Mouse (Mus musculus): ENCODE measurements around the gene Dop1b. TPM values are rescaled to one million over a fixed set of nuclear protein-coding genes. Genes with fewer than 3 reads are reported as not detected.

Dop1b gene
- total and polyA plus RNA-seq, 2 experiments from 2014 or later = 26.8 to 74.8 TPM

DNA sequence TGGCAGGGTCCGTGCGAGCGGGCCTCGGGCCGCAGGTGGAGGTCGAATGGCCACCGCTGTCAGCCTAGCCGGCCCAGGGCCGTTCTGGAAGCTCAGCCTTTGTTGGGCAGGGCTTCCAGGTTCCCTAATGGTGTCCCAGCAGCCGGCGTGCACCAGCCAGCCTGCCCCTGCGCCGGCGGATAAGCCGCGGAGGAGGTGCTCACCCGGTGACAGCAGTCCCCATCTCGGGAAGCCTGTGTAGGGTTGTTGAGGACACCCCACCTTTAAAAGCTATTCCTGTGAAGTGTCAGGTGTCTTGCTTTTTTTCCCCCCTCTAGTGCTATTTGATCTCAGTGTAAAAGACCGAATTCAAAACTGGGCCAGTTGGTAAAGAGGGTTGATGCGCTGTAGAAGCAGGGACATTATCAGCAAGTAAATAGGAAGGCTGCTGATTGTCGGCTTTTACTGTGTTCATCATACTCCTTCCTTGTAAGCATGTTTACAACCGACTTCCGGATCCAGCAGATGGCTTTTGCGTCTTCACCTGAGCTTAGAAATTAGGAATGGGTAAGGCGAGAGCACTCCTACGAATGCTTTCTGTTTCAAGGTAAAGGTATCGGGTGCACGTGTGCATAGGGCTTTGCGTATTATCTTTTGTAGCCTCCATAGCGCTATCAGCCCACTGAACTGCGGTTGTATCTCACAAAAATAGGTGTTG is 633 bp downstream of the Dop1b start:
- Histone ChIP-seq H3K27me3 (ENCODE audit: insufficient read depth, low read length) (no peaks in the 10 kb centered on the region), H3K4me3 (ENCODE audit: low read length) (peak overlapping the region; percentile 59), H3K4me2 (ENCODE audit: low read depth, low read length) (peak overlapping the region; percentile 91), H3K36me3 (ENCODE audit: insufficient read depth, low read length) (peaks cover 10% of the 10 kb centered on the region; the same call in 1 of the 2 replicates), H3K27ac (peak overlapping the region; percentile 82), H3K4me1 (ENCODE audit: insufficient read depth, low read length) (peaks cover 11% of the 10 kb centered on the region; the same call in 1 of the 2 replicates), H3K9ac (replicated peaks; ENCODE audit: low read length) (peak overlapping the region; percentile 73), H3K9me3 (ENCODE audit: low read length) (no peaks in the 10 kb centered on the region)
- DNase-seq (ENCODE audit: low spot score) (peak; percentile 27), ATAC-seq (peak; percentile 19)
- TF ChIP-seq CTCF (IDR thresholded peaks at IDR 0.05; ENCODE audit: low read depth) = no peak
- 8% methylated on average over 31 of the region's 31 CpGs for WGBS

DNA sequence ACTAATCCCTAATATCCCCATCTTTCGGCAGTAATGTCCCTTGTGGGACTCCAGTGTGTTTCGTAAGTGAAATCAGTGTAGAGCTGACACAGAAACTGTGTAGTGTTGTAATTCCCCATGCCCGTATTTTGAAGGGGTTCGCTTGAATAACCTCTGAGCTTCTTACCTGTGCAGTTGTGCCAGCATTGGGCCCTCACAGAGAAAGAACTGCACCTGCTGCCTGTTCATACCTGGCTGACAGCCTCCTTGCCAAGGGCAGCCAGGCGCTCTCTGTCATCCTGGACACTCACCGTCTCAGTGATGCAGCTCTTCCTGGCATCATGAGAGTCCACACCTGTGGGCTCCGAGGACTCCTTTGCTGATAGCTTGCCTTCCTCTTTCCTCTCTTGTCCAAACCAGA is 1.3 kb downstream of the Dop1b start:
- DNase-seq (ENCODE audit: low spot score) = no peak
- H3K4me2 ChIP-seq (ENCODE audit: low read depth, low read length) = peak overlapping the region; percentile 91
- H3K4me1 ChIP-seq (ENCODE audit: insufficient read depth, low read length) = peaks cover 11% of the 10 kb centered on the region; the same call in 1 of the 2 replicates
- peak overlapping the region; percentile 82 for H3K27ac ChIP-seq
- no peak for ATAC-seq
- H3K9ac ChIP-seq (replicated peaks; ENCODE audit: low read length) = peak overlapping the region; percentile 73
- TF ChIP-seq CTCF (IDR thresholded peaks at IDR 0.05; ENCODE audit: low read depth) = no peak
- H3K36me3 ChIP-seq (ENCODE audit: insufficient read depth, low read length) = peaks cover 10% of the 10 kb centered on the region; the same call in 1 of the 2 replicates
- no peaks in the 10 kb centered on the region for H3K9me3 ChIP-seq (ENCODE audit: low read length)
- H3K27me3 ChIP-seq (ENCODE audit: insufficient read depth, low read length) = no peaks in the 10 kb centered on the region
- H3K4me3 ChIP-seq (ENCODE audit: low read length) = peak overlapping the region; percentile 59
- 69% methylated on average over 7 of the region's 7 CpGs for WGBS

GRCm38 (mm10) chr16:93714426-93714825 is 2.7 kb downstream of the Dop1b start:
- 21% methylated on average over 5 of the region's 5 CpGs for WGBS
- no peak overlapping the region for H3K4me2 ChIP-seq (ENCODE audit: low read depth, low read length)
- no peak overlapping the region for H3K4me3 ChIP-seq (ENCODE audit: low read length)

GRCm38 (mm10) chr16:93715826-93716225 is 4.1 kb downstream of the Dop1b start:
- no peak overlapping the region for H3K9ac ChIP-seq (replicated peaks; ENCODE audit: low read length)
- peaks cover 10% of the 10 kb centered on the region; the same call in 1 of the 2 replicates for H3K36me3 ChIP-seq (ENCODE audit: insufficient read depth, low read length)
- ATAC-seq (no peak), DNase-seq (ENCODE audit: low spot score) (no peak)
- 90% methylated on average over 6 of the region's 6 CpGs for WGBS
- no peak overlapping the region for H3K4me3 ChIP-seq (ENCODE audit: low read length)
- H3K27me3 ChIP-seq (ENCODE audit: insufficient read depth, low read length) = no peaks in the 10 kb centered on the region
- TF ChIP-seq CTCF (IDR thresholded peaks at IDR 0.05; ENCODE audit: low read depth) = no peak
- no peak overlapping the region for H3K27ac ChIP-seq
- peaks cover 11% of the 10 kb centered on the region; the same call in 1 of the 2 replicates for H3K4me1 ChIP-seq (ENCODE audit: insufficient read depth, low read length)
- no peak overlapping the region for H3K4me2 ChIP-seq (ENCODE audit: low read depth, low read length)
- no peaks in the 10 kb centered on the region for H3K9me3 ChIP-seq (ENCODE audit: low read length)

More at GRCm38 (mm10) chr16:93714426-93714825, 2.7 kb downstream of the Dop1b start:
- DNase-seq (ENCODE audit: low spot score) (no peak), ATAC-seq (no peak)
- Histone ChIP-seq H3K9me3 (ENCODE audit: low read length) (no peaks in the 10 kb centered on the region), H3K27me3 (ENCODE audit: insufficient read depth, low read length) (no peaks in the 10 kb centered on the region), H3K27ac (no peak overlapping the region), H3K4me1 (ENCODE audit: insufficient read depth, low read length) (peaks cover 11% of the 10 kb centered on the region; the same call in 1 of the 2 replicates), H3K36me3 (ENCODE audit: insufficient read depth, low read length) (peaks cover 10% of the 10 kb centered on the region; the same call in 1 of the 2 replicates), H3K9ac (replicated peaks; ENCODE audit: low read length) (no peak overlapping the region)
- no peak for TF ChIP-seq CTCF (IDR thresholded peaks at IDR 0.05; ENCODE audit: low read depth)

- no peak for TF ChIP-seq CTCF (IDR thresholded peaks at IDR 0.05; ENCODE audit: low read depth)
- H3K4me2 ChIP-seq (ENCODE audit: low read depth, low read length) = no peak overlapping the region
- H3K27ac ChIP-seq = peak overlapping the region; percentile 65
- ATAC-seq (peak; percentile 80), DNase-seq (ENCODE audit: low spot score) (peak; percentile 80)
- 22% methylated on average over 5 of the region's 5 CpGs for WGBS
- H3K4me1 ChIP-seq (ENCODE audit: insufficient read depth, low read length) = peaks cover 11% of the 10 kb centered on the region; the same call in 1 of the 2 replicates
- H3K9me3 ChIP-seq (ENCODE audit: low read length) = no peaks in the 10 kb centered on the region
- H3K4me3 ChIP-seq (ENCODE audit: low read length) = no peak overlapping the region
- no peak overlapping the region for H3K9ac ChIP-seq (replicated peaks; ENCODE audit: low read length)
- H3K36me3 ChIP-seq (ENCODE audit: insufficient read depth, low read length) = peaks cover 10% of the 10 kb centered on the region; the same call in 1 of the 2 replicates
- no peaks in the 10 kb centered on the region for H3K27me3 ChIP-seq (ENCODE audit: insufficient read depth, low read length)
Observed at GRCm38 (mm10) chr16:93717299-93717703, 5.6 kb downstream of the Dop1b start.

DNA sequence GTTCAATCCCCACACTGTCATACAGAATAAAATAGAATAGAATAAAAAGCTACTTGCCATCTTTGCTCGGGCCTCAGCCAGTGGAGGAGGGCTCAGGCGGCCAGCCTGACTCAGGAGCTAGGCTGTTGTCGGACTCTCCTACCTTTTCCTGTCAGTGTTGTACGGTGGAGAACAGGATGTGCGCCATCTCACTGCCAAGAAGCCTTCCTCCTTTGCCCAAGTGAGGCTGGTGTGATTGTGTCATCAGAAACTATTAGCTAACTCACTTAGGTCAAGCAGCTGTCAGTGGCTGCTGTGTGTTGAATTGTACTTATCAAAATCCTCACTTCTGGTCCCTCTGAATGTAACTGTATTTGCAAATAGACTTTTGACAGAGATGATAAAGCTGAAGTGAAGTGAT is 10.1 kb downstream of the Dop1b start:
- no peak for DNase-seq (ENCODE audit: low spot score)
- Histone ChIP-seq H3K36me3 (ENCODE audit: insufficient read depth, low read length) (peaks cover 9% of the 10 kb centered on the region), H3K27ac (no peak overlapping the region), H3K4me2 (ENCODE audit: low read depth, low read length) (no peak overlapping the region), H3K4me1 (ENCODE audit: insufficient read depth, low read length) (no peaks in the 10 kb centered on the region; the same call in 1 of the 2 replicates), H3K9ac (replicated peaks; ENCODE audit: low read length) (no peak overlapping the region), H3K27me3 (ENCODE audit: insufficient read depth, low read length) (no peaks in the 10 kb centered on the region), H3K4me3 (ENCODE audit: low read length) (no peak overlapping the region), H3K9me3 (ENCODE audit: low read length) (no peaks in the 10 kb centered on the region)
- ATAC-seq = no peak
- 82% methylated on average over 5 of the region's 5 CpGs for WGBS
- no peak for TF ChIP-seq CTCF (IDR thresholded peaks at IDR 0.05; ENCODE audit: low read depth)

GRCm38 (mm10) chr16:93722476-93722875 is 10.8 kb downstream of the Dop1b start:
- ATAC-seq (no peak), DNase-seq (ENCODE audit: low spot score) (no peak)
- no peak overlapping the region for H3K9ac ChIP-seq (replicated peaks; ENCODE audit: low read length)
- no peaks in the 10 kb centered on the region for H3K27me3 ChIP-seq (ENCODE audit: insufficient read depth, low read length)
- H3K27ac ChIP-seq = no peak overlapping the region
- no peaks in the 10 kb centered on the region for H3K9me3 ChIP-seq (ENCODE audit: low read length)
- H3K36me3 ChIP-seq (ENCODE audit: insufficient read depth, low read length) = peaks cover 7% of the 10 kb centered on the region
- no peak overlapping the region for H3K4me3 ChIP-seq (ENCODE audit: low read length)
- 39% methylated on average over 2 of the region's 2 CpGs for WGBS
- no peaks in the 10 kb centered on the region for H3K4me1 ChIP-seq (ENCODE audit: insufficient read depth, low read length)
- TF ChIP-seq CTCF (IDR thresholded peaks at IDR 0.05; ENCODE audit: low read depth) = no peak
- H3K4me2 ChIP-seq (ENCODE audit: low read depth, low read length) = no peak overlapping the region

All from hindbrain, postnatal 0 days (tissue).